Mouse (Mus musculus) liver, embryonic 14.5 days (tissue): Measurements from ENCODE around the gene Pcyt1a.

Source experiments
- CTCF ChIP-seq: IDR thresholded peaks from 2 replicates; pipeline ENCODE4 v1.5.1; 2016; ENCODE audit warnings: antibody characterized with exemption, low read depth, control low read depth
- EP300 ChIP-seq: IDR thresholded peaks from 2 replicates; pipeline ENCODE4 v1.6.1; 2016; ENCODE audit warnings: antibody characterized with exemption, low read depth

- TF ChIP-seq CTCF (no peak), EP300 (no peak)
These were observed 2.4 kb downstream of the Pcyt1a start for GRCm38 (mm10) chr16:32433138-32433537.
